Mouse (Mus musculus) CD4-positive, CD25-positive, alpha-beta regulatory T cell, adult 4 months (primary cell): ENCODE data around the gene Rrp9. TPM values are rescaled to one million over a fixed set of nuclear protein-coding genes. Genes with fewer than 3 reads are reported as not detected.
A peak's percentile ranks its signal among the peaks of the same experiment; 100 is the strongest.

ENCODE experiments used
- ATAC-seq: one replicate; pipeline ENCODE4 v1.8.0; 2017
- polyA plus RNA-seq, 2 experiments: library from polyadenylated mRNA; unstranded; fragments of 100-300 nt; shearing (Covaris generic); gene quantifications; one replicate each; pipeline ENCODE4 v1.2.1; 2017

The Rrp9 gene
- polyA plus RNA-seq, 2 experiments from 2014 or later = 35.4 to 37.4 TPM

GRCm38 (mm10) chr9:106457163-106457559, 18.6 kb upstream of the Rrp9 start:
- ATAC-seq = no peak

- ATAC-seq = no peak
Measured at GRCm38 (mm10) chr9:106457920-106458319, 17.8 kb upstream of the Rrp9 start.

- ATAC-seq = no peak
Measured at GRCm38 (mm10) chr9:106459946-106460345, 15.8 kb upstream of the Rrp9 start.

- no peak for ATAC-seq
Measured at GRCm38 (mm10) chr9:106460401-106461025, 15.2 kb upstream of the Rrp9 start.

GRCm38 (mm10) chr9:106461026-106461415, 14.7 kb upstream of the Rrp9 start:
- no peak for ATAC-seq

- ATAC-seq = no peak
Measured at GRCm38 (mm10) chr9:106461641-106462429, 13.9 kb upstream of the Rrp9 start.

GRCm38 (mm10) chr9:106462430-106462800, 13.3 kb upstream of the Rrp9 start:
- no peak for ATAC-seq

GRCm38 (mm10) chr9:106463122-106464063, 12.4 kb upstream of the Rrp9 start:
- no peak for ATAC-seq

- ATAC-seq = peak; percentile 24
Measured at GRCm38 (mm10) chr9:106464751-106465541, 10.8 kb upstream of the Rrp9 start.

GRCm38 (mm10) chr9:106465571-106466200, 10.1 kb upstream of the Rrp9 start, which contains the start of gene Gpr62:
Gene Gpr62 (minus strand): TSS chr9:106465938.
- ATAC-seq = no peak

GRCm38 (mm10) chr9:106466721-106467120, 9.0 kb upstream of the Rrp9 start:
- no peak for ATAC-seq

GRCm38 (mm10) chr9:106467746-106468145, 8.0 kb upstream of the Rrp9 start:
- no peak for ATAC-seq

GRCm38 (mm10) chr9:106469317-106469716, 6.4 kb upstream of the Rrp9 start:
- peak; percentile 72 for ATAC-seq

GRCm38 (mm10) chr9:106469776-106470175, 6.0 kb upstream of the Rrp9 start:
- no peak for ATAC-seq

GRCm38 (mm10) chr9:106470991-106471750, 4.6 kb upstream of the Rrp9 start:
- no peak for ATAC-seq

- ATAC-seq = no peak
Measured at GRCm38 (mm10) chr9:106471892-106472291, 3.9 kb upstream of the Rrp9 start.

- no peak for ATAC-seq
Measured at GRCm38 (mm10) chr9:106472321-106472720, 3.4 kb upstream of the Rrp9 start.

- ATAC-seq = no peak
Measured at GRCm38 (mm10) chr9:106473081-106473752, 2.5 kb upstream of the Rrp9 start.

GRCm38 (mm10) chr9:106473753-106474105, 2.0 kb upstream of the Rrp9 start:
- ATAC-seq = no peak

- no peak for ATAC-seq
Measured at GRCm38 (mm10) chr9:106474456-106474855, 1.3 kb upstream of the Rrp9 start.
